Mouse (Mus musculus) spleen, adult 2 months (tissue): Measurements from ENCODE around the gene Triap1.
"Not testable (repeated sequence)": the region's sequence is repeated elsewhere in the genome, so short reads cannot be mapped to it uniquely, and the experiment has no call there.

Source experiments
- CTCF ChIP-seq: fragments of 200-500 bp; IDR thresholded peaks from 2 replicates; pipeline ENCODE4 v1.5.1; 2011; ENCODE audit warnings: mild to moderate bottlenecking, inconsistent platforms; ENCODE audit not compliant: insufficient read depth, insufficient read length, insufficient replicate concordance; ENCODE audit errors: extremely low read depth
- POLR2A ChIP-seq: fragments of 200-500 bp; IDR thresholded peaks from 2 replicates; pipeline ENCODE4 v1.6.1; 2011; ENCODE audit warnings: low read depth, low read length, inconsistent platforms

DNA sequence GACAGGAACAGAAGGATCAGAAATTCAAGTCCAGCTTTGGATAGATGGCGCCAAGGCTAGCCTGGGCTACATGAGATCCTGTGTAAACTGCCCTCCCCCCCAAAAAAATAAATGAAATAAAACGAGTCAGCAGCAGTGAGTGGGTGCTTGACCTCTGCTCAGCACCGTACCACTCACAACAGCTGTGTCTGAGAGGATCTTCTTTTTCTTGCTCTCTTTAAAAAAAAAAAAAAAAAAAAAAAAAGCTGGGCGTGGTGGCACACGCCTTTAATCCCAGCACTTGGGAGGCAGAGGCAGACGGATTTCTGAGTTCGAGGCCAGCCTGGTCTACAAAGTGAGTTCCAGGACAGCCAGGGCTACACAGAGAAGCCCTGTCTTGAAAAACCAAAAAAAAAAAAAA is 38.8 kb upstream of the Triap1 start:
- not testable (repeated sequence) for TF ChIP-seq CTCF, POLR2A
